Mouse (Mus musculus): Measurements from ENCODE around the gene Gdpd2. TPM values are rescaled to one million over a fixed set of nuclear protein-coding genes. Genes with fewer than 3 reads are reported as not detected.

Gene Gdpd2
- 0.94 and 1.3 TPM in 2 replicates for polyA plus RNA-seq (2015; fragmentation: Nextera tagmentation; extraction: Ambion mirVana)

DNA sequence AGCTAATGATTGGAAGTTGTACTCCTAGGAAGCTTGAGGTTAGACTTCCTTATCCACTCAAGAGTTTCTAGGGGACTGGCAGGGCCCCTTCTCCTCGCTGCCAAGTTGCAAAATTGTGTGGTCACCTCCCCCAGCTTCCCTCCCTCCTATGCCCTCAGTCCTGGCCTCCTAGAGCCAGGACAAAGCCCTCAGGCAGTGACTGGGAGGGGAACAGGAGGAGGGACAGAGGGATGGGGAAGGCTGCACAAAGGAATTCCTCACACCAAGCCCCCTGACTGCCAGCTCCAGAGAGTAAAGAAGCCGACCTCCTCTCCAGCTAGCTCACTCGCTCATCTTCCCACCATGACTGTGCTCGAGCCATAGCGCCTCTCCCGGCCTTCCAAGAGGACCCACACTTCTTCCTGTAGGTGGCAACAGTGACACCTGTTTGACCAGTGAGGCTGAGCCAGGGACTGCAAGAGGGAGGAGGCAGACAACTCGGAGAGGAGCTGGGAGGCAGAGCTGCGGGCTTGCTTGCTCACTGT lies at the start of gene Gdpd2:
TSS of gene Gdpd2 (plus strand) at position 209 of the 524 bp plus-strand sequence.
- Histone ChIP-seq H3K27me3 (ENCODE audit: insufficient read depth, low read length) (no peaks in the 10 kb centered on the region), H3K36me3 (ENCODE audit: insufficient read depth, low read length) (no peaks in the 10 kb centered on the region), H3K4me2 (ENCODE audit: low read length) (peak within 1 kb of the TSS; percentile 38), H3K27ac (no peak within 1 kb of the TSS), H3K9me3 (replicated peaks; ENCODE audit: low read length) (no peaks in the 10 kb centered on the region), H3K4me3 (replicated peaks; ENCODE audit: low read depth, low read length) (0 out of 2 replicates have a peak within 1 kb of the TSS, but pooled peaks have one; percentile 2), H3K4me1 (replicated peaks; ENCODE audit: insufficient read depth, low read length) (no peaks in the 10 kb centered on the region), H3K9ac (ENCODE audit: low read depth, low read length) (no peak within 1 kb of the TSS)
- peak; percentile 63 for TF ChIP-seq CTCF (IDR thresholded peaks at IDR 0.05; ENCODE audit: low read depth)
- WGBS: 22% methylated on average over 8 of the region's 8 CpGs
- ATAC-seq (replicated peaks; ENCODE audit: low FRiP score, low read depth) (peak; percentile 82), DNase-seq (ENCODE audit: low spot score) (peak; percentile 67)

DNA sequence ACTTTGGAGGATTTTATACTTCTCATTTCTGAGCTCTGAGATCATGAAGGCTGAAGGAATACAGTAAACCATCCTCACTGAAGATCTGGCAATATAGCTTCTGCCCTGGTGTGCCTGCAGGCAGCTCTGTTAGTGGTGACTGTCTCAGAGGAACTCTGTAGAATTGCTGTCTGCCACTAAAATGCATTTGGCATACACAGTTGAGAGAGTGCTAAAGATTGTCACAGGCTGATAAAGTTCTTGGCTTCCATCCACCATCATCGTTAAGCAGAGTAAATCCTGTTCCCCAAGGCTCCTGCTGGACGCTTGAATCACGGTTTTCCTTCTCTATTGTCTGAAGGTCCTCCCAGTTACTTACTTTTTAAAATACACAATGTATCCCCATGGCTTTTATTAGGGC lies 43.1 kb upstream of the Gdpd2 start:
- no peak for ATAC-seq (replicated peaks; ENCODE audit: low FRiP score, low read depth)
- no peak overlapping the region for H3K27ac ChIP-seq
- TF ChIP-seq CTCF (IDR thresholded peaks at IDR 0.05; ENCODE audit: low read depth): no peak

DNA sequence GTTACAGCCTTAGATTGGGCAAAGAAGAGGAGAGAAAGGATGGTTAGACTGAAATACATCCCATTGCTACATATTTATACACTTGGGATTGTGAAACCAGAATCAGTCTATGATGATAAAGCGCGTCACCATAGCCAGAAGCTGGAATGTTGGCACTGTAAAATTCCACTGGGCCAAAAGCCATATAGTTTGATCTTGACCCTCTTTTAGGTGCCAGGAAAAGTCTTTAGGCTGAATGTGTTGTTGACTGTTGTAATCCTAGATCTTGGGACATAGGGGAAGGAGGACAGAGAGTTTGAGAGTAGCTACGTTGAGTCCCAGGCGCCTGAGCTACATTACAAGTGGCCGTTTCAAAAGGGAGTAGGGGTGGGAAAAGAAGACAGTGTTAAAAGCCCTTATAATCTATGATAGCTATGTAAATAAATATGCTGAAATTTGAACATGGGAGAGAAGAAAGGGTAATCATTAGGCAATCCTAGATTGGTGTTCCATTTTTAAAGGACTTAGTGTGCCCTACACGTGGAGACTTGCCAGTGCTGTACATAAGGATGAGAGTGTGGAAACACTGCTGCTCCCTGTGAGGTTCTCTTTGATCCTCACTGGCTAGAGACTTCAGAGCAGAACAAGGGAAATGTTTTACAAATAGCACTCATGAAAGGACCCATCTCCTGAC lies 42.2 kb upstream of the Gdpd2 start:
- H3K9ac ChIP-seq (ENCODE audit: low read depth, low read length): no peak overlapping the region
- H3K4me3 ChIP-seq (replicated peaks; ENCODE audit: low read depth, low read length): no peak overlapping the region
- no peaks in the 10 kb centered on the region for H3K36me3 ChIP-seq (ENCODE audit: insufficient read depth, low read length)
- no peak for TF ChIP-seq CTCF (IDR thresholded peaks at IDR 0.05; ENCODE audit: low read depth)
- no peak overlapping the region for H3K27ac ChIP-seq
- H3K9me3 ChIP-seq (replicated peaks; ENCODE audit: low read length): no peaks in the 10 kb centered on the region
- DNase-seq (ENCODE audit: low spot score) (no peak), ATAC-seq (replicated peaks; ENCODE audit: low FRiP score, low read depth) (no peak)
- H3K4me2 ChIP-seq (ENCODE audit: low read length): no peak overlapping the region
- no peaks in the 10 kb centered on the region for H3K27me3 ChIP-seq (ENCODE audit: insufficient read depth, low read length)
- H3K4me1 ChIP-seq (replicated peaks; ENCODE audit: insufficient read depth, low read length): no peaks in the 10 kb centered on the region
- 66% methylated on average over 6 of the region's 6 CpGs for WGBS

More for the DNA sequence above, 43.1 kb upstream of the Gdpd2 start:
- H3K9ac ChIP-seq (ENCODE audit: low read depth, low read length): no peak overlapping the region
- WGBS: 55% methylated on average over 3 of the region's 3 CpGs
- H3K4me2 ChIP-seq (ENCODE audit: low read length): no peak overlapping the region
- DNase-seq (ENCODE audit: low spot score): no peak
- H3K27me3 ChIP-seq (ENCODE audit: insufficient read depth, low read length): no peaks in the 10 kb centered on the region
- H3K36me3 ChIP-seq (ENCODE audit: insufficient read depth, low read length): no peaks in the 10 kb centered on the region
- no peaks in the 10 kb centered on the region for H3K9me3 ChIP-seq (replicated peaks; ENCODE audit: low read length)
- no peaks in the 10 kb centered on the region for H3K4me1 ChIP-seq (replicated peaks; ENCODE audit: insufficient read depth, low read length)
- H3K4me3 ChIP-seq (replicated peaks; ENCODE audit: low read depth, low read length): no peak overlapping the region

DNA sequence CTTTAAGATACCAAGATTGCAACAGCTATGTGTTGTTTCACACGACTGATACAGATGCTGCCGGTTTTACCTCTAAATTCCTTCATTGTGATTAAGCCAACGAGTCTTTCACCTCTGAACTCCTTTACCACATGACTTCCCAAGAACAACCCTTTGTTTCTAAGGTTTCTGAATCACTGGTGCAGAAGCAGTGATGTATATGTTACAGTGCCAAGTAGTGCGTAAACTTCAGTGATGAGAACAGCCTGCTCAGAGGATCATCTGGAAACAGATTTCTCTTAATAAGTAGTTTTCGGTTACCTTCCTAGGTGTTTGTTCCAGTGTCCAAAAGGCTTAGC lies 41.7 kb upstream of the Gdpd2 start:
- Histone ChIP-seq H3K4me2 (ENCODE audit: low read length) (no peak overlapping the region), H3K27ac (no peak overlapping the region), H3K9me3 (replicated peaks; ENCODE audit: low read length) (no peaks in the 10 kb centered on the region), H3K4me1 (replicated peaks; ENCODE audit: insufficient read depth, low read length) (no peaks in the 10 kb centered on the region), H3K36me3 (ENCODE audit: insufficient read depth, low read length) (no peaks in the 10 kb centered on the region), H3K4me3 (replicated peaks; ENCODE audit: low read depth, low read length) (no peak overlapping the region), H3K27me3 (ENCODE audit: insufficient read depth, low read length) (no peaks in the 10 kb centered on the region), H3K9ac (ENCODE audit: low read depth, low read length) (no peak overlapping the region)
- TF ChIP-seq CTCF (IDR thresholded peaks at IDR 0.05; ENCODE audit: low read depth): no peak
- DNase-seq (ENCODE audit: low spot score) (no peak), ATAC-seq (replicated peaks; ENCODE audit: low FRiP score, low read depth) (no peak)
- 57% methylated on average over 5 of the region's 5 CpGs for whole genome bisulfite sequencing

DNA sequence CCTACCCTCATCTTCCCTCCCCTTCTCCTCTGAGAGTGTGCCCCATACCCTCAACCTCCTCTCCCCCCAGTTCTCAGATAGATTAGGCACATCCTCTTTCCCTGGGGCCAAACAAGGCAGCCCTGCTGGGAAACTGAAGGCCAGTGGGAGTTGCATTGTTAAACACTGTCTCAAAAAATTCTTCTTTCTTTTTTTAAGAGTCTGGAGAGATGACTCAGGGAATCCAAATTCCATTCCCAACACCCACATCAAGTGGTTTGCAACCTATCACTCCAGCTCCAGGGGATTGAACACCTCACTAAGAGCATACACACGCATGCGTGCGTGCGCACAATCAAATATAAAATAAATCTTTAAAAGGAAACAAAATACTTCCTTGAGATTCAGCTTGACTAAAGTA lies 32.9 kb upstream of the Gdpd2 start:
- ATAC-seq (replicated peaks; ENCODE audit: low FRiP score, low read depth) (no peak), DNase-seq (ENCODE audit: low spot score) (no peak)
- no peak for TF ChIP-seq CTCF (IDR thresholded peaks at IDR 0.05; ENCODE audit: low read depth)
- H3K4me2 ChIP-seq (ENCODE audit: low read length): no peak overlapping the region
- H3K27me3 ChIP-seq (ENCODE audit: insufficient read depth, low read length): no peaks in the 10 kb centered on the region
- 94% methylated on average over 4 of the region's 4 CpGs for WGBS
- no peaks in the 10 kb centered on the region for H3K9me3 ChIP-seq (replicated peaks; ENCODE audit: low read length)
- H3K36me3 ChIP-seq (ENCODE audit: insufficient read depth, low read length): no peaks in the 10 kb centered on the region
- H3K27ac ChIP-seq: no peak overlapping the region
- no peak overlapping the region for H3K9ac ChIP-seq (ENCODE audit: low read depth, low read length)
- H3K4me3 ChIP-seq (replicated peaks; ENCODE audit: low read depth, low read length): no peak overlapping the region
- no peaks in the 10 kb centered on the region for H3K4me1 ChIP-seq (replicated peaks; ENCODE audit: insufficient read depth, low read length)

DNA sequence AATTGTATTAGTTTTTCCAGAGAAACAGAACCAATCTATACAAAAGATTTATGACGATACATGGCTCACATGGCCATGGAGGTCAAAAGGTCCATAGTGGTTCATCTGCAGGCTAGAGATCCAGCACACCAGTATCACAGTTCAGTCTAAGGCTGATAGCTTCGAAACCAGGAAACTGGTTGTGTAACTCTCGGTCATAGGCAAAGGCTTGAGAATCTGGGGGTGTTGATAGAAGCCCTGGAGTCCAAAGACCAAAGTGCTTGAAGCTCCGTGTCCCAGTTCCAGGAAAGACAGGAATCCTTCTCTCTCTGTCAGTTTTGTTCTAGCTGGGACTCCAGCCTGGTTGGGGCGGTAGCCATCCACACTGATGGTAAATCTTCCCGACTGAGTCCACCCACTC lies 21.6 kb upstream of the Gdpd2 start:
- ATAC-seq (replicated peaks; ENCODE audit: low FRiP score, low read depth): no peak
- H3K36me3 ChIP-seq (ENCODE audit: insufficient read depth, low read length): no peaks in the 10 kb centered on the region
- no peaks in the 10 kb centered on the region for H3K27me3 ChIP-seq (ENCODE audit: insufficient read depth, low read length)
- no peak overlapping the region for H3K4me2 ChIP-seq (ENCODE audit: low read length)
- H3K4me3 ChIP-seq (replicated peaks; ENCODE audit: low read depth, low read length): no peak overlapping the region
- no peak for DNase-seq (ENCODE audit: low spot score)
- 80% methylated on average over 6 of the region's 6 CpGs for WGBS
- no peaks in the 10 kb centered on the region for H3K4me1 ChIP-seq (replicated peaks; ENCODE audit: insufficient read depth, low read length)
- H3K9ac ChIP-seq (ENCODE audit: low read depth, low read length): no peak overlapping the region
- H3K27ac ChIP-seq: no peak overlapping the region
- TF ChIP-seq CTCF (IDR thresholded peaks at IDR 0.05; ENCODE audit: low read depth): no peak
- no peaks in the 10 kb centered on the region for H3K9me3 ChIP-seq (replicated peaks; ENCODE audit: low read length)

All from kidney, postnatal 0 days (tissue).